Mouse (Mus musculus): ENCODE measurements at regions not wholly inside any gene's neighbourhood (a gene's known extent, or its start where the extent isn't known, plus 50 kb on each side); places are given as distances from the start of the nearest gene placed in this dataset.

DNA sequence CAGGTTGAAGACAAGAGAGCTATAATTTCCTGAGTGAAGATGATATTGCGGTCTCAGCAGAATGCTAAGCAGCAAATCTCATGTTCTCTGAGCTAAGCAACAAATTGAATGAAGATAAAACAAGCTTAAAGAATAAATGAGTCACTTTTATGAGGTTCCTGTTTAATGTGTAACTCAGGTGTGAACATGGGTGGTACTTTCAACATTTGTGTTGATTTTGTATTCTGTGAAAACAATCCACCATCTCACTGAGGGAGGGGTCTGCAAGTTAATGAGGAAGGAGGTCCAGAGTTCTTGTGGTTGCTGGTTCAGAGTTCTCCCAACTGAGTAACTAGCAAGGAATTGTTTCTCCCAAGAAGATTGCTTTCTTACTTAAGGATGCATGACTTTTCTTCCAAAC, 167.7 kb downstream of the Rad51ap2 start:
- no peak for DNase-seq (ENCODE audit: low spot score)
- WGBS, result 97% methylated on average over 1 of the region's 1 CpGs
- no peak overlapping the region for H3K4me3 ChIP-seq (ENCODE audit: low read length)
- no peaks in the 10 kb centered on the region for H3K9me3 ChIP-seq (ENCODE audit: low read length)
- no peak overlapping the region for H3K27ac ChIP-seq
- TF ChIP-seq CTCF (IDR thresholded peaks at IDR 0.05; ENCODE audit: low read depth), result no peak
- H3K36me3 ChIP-seq (ENCODE audit: insufficient read depth, low read length), result no peaks in the 10 kb centered on the region
- H3K9ac ChIP-seq (replicated peaks; ENCODE audit: low read length), result no peak overlapping the region
- H3K4me1 ChIP-seq (ENCODE audit: insufficient read depth, low read length), result no peaks in the 10 kb centered on the region
- ATAC-seq, result no peak
- no peaks in the 10 kb centered on the region for H3K27me3 ChIP-seq (ENCODE audit: insufficient read depth, low read length)
- H3K4me2 ChIP-seq (ENCODE audit: low read depth, low read length), result no peak overlapping the region

DNA sequence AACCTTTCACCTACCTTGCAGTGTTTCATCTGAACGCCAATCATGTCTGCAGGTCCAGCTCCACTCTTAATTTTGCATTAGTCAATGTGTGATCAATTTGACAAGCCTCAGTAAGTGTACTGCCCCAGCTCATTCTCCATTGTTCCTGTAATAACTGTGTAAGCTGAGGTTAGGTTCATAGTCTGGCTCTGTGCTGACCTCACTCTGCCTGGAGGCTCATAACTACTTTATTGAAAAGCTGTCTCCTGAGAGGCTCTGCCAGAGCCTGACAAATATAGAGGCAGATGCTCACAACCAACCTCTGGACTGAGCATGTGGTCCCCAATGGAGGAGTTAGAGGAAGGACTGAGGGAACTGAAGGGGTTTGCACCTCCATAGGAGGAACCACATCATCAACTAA, 174.3 kb downstream of the Rad51ap2 start:
- Histone ChIP-seq H3K4me3 (ENCODE audit: low read length) (no peak overlapping the region), H3K9ac (replicated peaks; ENCODE audit: low read length) (no peak overlapping the region), H3K4me1 (ENCODE audit: insufficient read depth, low read length) (no peaks in the 10 kb centered on the region), H3K4me2 (ENCODE audit: low read depth, low read length) (no peak overlapping the region), H3K36me3 (ENCODE audit: insufficient read depth, low read length) (no peaks in the 10 kb centered on the region), H3K27me3 (ENCODE audit: insufficient read depth, low read length) (no peaks in the 10 kb centered on the region), H3K27ac (no peak overlapping the region), H3K9me3 (ENCODE audit: low read length) (no peaks in the 10 kb centered on the region)
- ATAC-seq (no peak), DNase-seq (ENCODE audit: low spot score) (no peak)
- 54% methylated on average over 1 of the region's 1 CpGs for WGBS
- TF ChIP-seq CTCF (IDR thresholded peaks at IDR 0.05; ENCODE audit: low read depth), result no peak

DNA sequence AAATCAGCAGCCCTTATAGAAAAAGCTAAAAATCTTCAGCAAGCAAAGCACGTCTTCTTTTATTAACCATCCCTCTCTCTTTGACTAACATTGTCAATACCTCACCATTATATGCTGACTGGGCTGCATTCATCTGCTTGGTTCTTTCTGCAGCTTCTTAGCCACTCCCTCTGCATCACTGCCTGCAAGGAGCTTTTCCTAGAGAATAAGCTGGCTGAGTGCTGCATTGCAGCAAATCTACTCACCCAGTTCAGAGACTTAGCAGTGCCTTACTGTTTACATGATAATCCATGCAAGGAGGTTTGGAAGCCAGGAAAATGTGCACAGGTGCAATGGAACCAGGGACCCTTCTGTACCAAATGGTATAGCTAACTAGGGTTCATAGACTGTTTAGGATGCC, 175.9 kb downstream of the Rad51ap2 start:
- TF ChIP-seq CTCF (IDR thresholded peaks at IDR 0.05; ENCODE audit: low read depth), result no peak
- Histone ChIP-seq H3K4me3 (ENCODE audit: low read length) (no peak overlapping the region), H3K27me3 (ENCODE audit: insufficient read depth, low read length) (no peaks in the 10 kb centered on the region), H3K4me1 (ENCODE audit: insufficient read depth, low read length) (no peaks in the 10 kb centered on the region), H3K27ac (no peak overlapping the region), H3K36me3 (ENCODE audit: insufficient read depth, low read length) (no peaks in the 10 kb centered on the region), H3K9ac (replicated peaks; ENCODE audit: low read length) (no peak overlapping the region), H3K9me3 (ENCODE audit: low read length) (no peaks in the 10 kb centered on the region), H3K4me2 (ENCODE audit: low read depth, low read length) (no peak overlapping the region)
- peak; percentile 27 for DNase-seq (ENCODE audit: low spot score)
- peak; percentile 40; the same call in 1 of the 2 replicates for ATAC-seq
- WGBS, result 52% methylated on average over 1 of the region's 1 CpGs

DNA sequence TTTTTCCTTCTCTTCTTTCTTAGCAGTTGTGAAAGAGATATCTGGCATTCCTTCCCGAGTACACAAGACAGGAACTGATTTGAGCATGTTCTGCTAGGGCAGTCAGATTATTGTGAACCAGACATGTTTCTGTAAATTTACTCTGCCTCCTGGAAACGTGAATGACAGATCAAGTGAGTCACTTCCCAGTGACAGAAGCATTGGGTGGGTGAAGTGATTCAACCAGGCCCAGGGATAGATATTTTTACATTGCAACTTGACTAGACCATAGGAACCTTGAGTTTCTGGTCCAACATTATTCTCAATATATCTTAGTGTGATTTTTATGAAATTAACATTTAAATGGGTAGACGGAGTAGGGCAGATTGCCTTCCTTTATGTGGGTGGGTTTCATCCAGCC, 217.4 kb downstream of the Rad51ap2 start:
- Histone ChIP-seq H3K4me2 (ENCODE audit: low read depth, low read length) (no peak overlapping the region), H3K9me3 (ENCODE audit: low read length) (no peaks in the 10 kb centered on the region), H3K27me3 (ENCODE audit: insufficient read depth, low read length) (no peaks in the 10 kb centered on the region), H3K9ac (replicated peaks; ENCODE audit: low read length) (no peak overlapping the region), H3K4me3 (ENCODE audit: low read length) (no peak overlapping the region), H3K36me3 (ENCODE audit: insufficient read depth, low read length) (no peaks in the 10 kb centered on the region), H3K4me1 (ENCODE audit: insufficient read depth, low read length) (no peaks in the 10 kb centered on the region), H3K27ac (no peak overlapping the region)
- TF ChIP-seq CTCF (IDR thresholded peaks at IDR 0.05; ENCODE audit: low read depth), result no peak
- ATAC-seq (no peak), DNase-seq (ENCODE audit: low spot score) (no peak)
- 73% methylated on average over 3 of the region's 3 CpGs for WGBS

DNA sequence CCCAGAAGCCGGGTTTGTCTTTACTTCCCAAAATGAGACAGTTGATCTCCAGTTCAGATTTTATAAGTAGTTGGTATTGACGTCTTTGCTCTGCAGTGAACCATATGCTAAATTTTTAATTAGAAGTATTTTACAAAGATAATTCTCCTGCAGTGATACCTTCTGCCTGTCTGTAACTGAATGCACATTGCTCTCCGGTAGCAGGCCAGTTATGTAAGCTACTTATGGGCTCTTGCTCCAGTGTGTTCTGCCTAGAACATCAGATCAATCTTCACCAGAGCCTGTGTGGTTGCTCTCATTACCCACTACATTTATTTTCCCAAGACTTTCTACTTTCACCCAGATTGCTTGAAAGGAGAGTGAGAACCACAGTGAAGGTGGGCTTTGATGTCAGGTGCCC, 238.9 kb downstream of the Rad51ap2 start:
- WGBS, result 71% methylated on average over 3 of the region's 3 CpGs

DNA sequence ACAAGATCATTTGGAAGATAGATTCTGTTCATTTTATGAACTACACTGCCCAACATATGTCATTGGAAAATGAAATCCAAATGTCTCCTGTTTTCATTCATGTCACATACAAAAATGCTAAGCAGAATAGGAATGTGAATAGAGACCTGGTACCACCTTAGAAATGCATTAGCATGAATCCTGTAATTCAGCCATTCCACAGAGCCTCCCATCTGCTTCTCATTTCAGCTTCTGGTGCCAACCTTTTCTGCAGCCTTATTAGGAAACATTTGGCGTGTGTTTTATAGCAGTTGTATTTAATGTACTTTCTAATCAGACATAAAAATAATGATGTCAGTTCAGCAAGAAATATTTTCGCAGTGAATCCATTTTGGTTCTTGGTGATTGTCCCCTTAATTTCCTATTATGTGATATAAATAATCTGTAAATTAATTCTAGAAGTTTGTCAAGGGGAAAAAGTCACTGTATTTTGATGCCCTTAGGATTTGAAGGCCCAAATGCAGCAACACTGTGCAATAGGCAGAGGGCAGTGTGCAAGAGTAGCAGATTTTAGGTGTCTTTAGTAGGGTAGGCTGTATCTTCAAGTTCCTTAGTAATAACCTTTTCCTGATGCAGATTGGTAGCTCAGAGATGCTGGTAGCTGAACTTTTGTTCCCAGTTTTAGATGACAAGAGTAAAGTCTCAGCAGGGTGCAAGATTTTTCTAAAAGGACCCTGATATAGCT, 253.2 kb downstream of the Rad51ap2 start:
- Histone ChIP-seq H3K27ac (no peak overlapping the region), H3K9me3 (ENCODE audit: low read length) (no peaks in the 10 kb centered on the region), H3K4me2 (ENCODE audit: low read depth, low read length) (no peak overlapping the region), H3K36me3 (ENCODE audit: insufficient read depth, low read length) (no peaks in the 10 kb centered on the region), H3K4me1 (ENCODE audit: insufficient read depth, low read length) (no peaks in the 10 kb centered on the region), H3K9ac (replicated peaks; ENCODE audit: low read length) (no peak overlapping the region), H3K27me3 (ENCODE audit: insufficient read depth, low read length) (no peaks in the 10 kb centered on the region), H3K4me3 (ENCODE audit: low read length) (no peak overlapping the region)
- WGBS, result 78% methylated on average over 2 of the region's 2 CpGs
- no peak for TF ChIP-seq CTCF (IDR thresholded peaks at IDR 0.05; ENCODE audit: low read depth)
- DNase-seq (ENCODE audit: low spot score) (peak; percentile 8), ATAC-seq (no peak)

More for the DNA sequence above, 238.9 kb downstream of the Rad51ap2 start:
- no peaks in the 10 kb centered on the region for H3K36me3 ChIP-seq (ENCODE audit: insufficient read depth, low read length)
- H3K9me3 ChIP-seq (ENCODE audit: low read length), result no peaks in the 10 kb centered on the region
- DNase-seq (ENCODE audit: low spot score) (no peak), ATAC-seq (no peak)
- no peak overlapping the region for H3K27ac ChIP-seq
- no peak overlapping the region for H3K9ac ChIP-seq (replicated peaks; ENCODE audit: low read length)
- H3K4me2 ChIP-seq (ENCODE audit: low read depth, low read length), result no peak overlapping the region
- no peak for TF ChIP-seq CTCF (IDR thresholded peaks at IDR 0.05; ENCODE audit: low read depth)
- H3K4me3 ChIP-seq (ENCODE audit: low read length), result no peak overlapping the region
- no peaks in the 10 kb centered on the region for H3K4me1 ChIP-seq (ENCODE audit: insufficient read depth, low read length)
- H3K27me3 ChIP-seq (ENCODE audit: insufficient read depth, low read length), result no peaks in the 10 kb centered on the region

DNA sequence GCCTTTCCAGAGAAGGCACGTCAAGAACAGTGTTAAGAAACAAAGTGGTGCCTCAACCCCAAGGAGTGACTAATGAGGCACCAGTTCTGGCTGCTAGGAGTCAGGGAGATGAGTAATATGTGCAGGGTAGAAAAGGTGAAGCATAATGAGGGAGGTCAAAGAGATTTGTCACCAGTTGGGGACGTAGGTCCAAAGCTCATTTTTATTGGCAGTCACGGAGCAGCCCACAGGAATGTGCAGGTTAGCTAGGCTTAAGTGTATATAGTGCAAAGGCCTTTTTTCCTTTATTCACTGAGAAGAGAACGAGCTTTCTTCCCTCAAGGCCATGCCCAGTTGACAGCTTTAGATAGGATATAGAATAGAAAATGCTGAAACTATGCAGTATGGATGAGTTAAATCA, 261.8 kb downstream of the Rad51ap2 start:
- WGBS, result 78% methylated on average over 4 of the region's 4 CpGs
- Histone ChIP-seq H3K4me3 (ENCODE audit: low read length) (no peak overlapping the region), H3K4me2 (ENCODE audit: low read depth, low read length) (no peak overlapping the region), H3K9ac (replicated peaks; ENCODE audit: low read length) (no peak overlapping the region), H3K27ac (no peak overlapping the region), H3K36me3 (ENCODE audit: insufficient read depth, low read length) (no peaks in the 10 kb centered on the region), H3K9me3 (ENCODE audit: low read length) (no peaks in the 10 kb centered on the region; the same call in 1 of the 2 replicates), H3K4me1 (ENCODE audit: insufficient read depth, low read length) (no peaks in the 10 kb centered on the region), H3K27me3 (ENCODE audit: insufficient read depth, low read length) (no peaks in the 10 kb centered on the region)
- DNase-seq (ENCODE audit: low spot score) (no peak), ATAC-seq (no peak)
- no peak for TF ChIP-seq CTCF (IDR thresholded peaks at IDR 0.05; ENCODE audit: low read depth)
